Mouse (Mus musculus): ENCODE data around the gene Gm20765.
"Not testable (repeated sequence)": the region's sequence is repeated elsewhere in the genome, so short reads cannot be mapped to it uniquely, and the experiment has no call there.

The Gm20765 gene

GRCm38 (mm10) chr10:104185233-104185632 is at the start of gene Gm20765:
Gm20765 (plus strand) TSS chr10:104185533.
- H3K4me1 ChIP-seq (replicated peaks; ENCODE audit: low read depth, low read length); H3K27me3 ChIP-seq (ENCODE audit: insufficient read depth, low read length); H3K36me3 ChIP-seq (ENCODE audit: insufficient read depth, low read length); H3K4me3 ChIP-seq (replicated peaks; ENCODE audit: low read length); H3K9me3 ChIP-seq (ENCODE audit: low read length): not testable (repeated sequence)

- not testable (repeated sequence) for H3K4me1 ChIP-seq (replicated peaks; ENCODE audit: low read depth, low read length); H3K9me3 ChIP-seq (ENCODE audit: low read length); H3K36me3 ChIP-seq (ENCODE audit: insufficient read depth, low read length); H3K4me3 ChIP-seq (replicated peaks; ENCODE audit: low read length); H3K27me3 ChIP-seq (ENCODE audit: insufficient read depth, low read length)
These were observed 42.6 kb upstream of the Gm20765 start, which contains the start of gene Gm21293 for GRCm38 (mm10) chr10:104142687-104143086. Gm21293 (plus strand) TSS chr10:104142987.

- not testable (repeated sequence) for H3K4me1 ChIP-seq (replicated peaks; ENCODE audit: low read depth, low read length); H3K4me3 ChIP-seq (replicated peaks; ENCODE audit: low read length); H3K36me3 ChIP-seq (ENCODE audit: insufficient read depth, low read length); H3K27me3 ChIP-seq (ENCODE audit: insufficient read depth, low read length); H3K9me3 ChIP-seq (ENCODE audit: low read length)
These were observed 34.1 kb upstream of the Gm20765 start, which contains the start of gene Gm6763 for GRCm38 (mm10) chr10:104151197-104151596. Gm6763 (plus strand) TSS chr10:104151497.

GRCm38 (mm10) chr10:104159706-104160105 is 25.6 kb upstream of the Gm20765 start, which contains the start of gene Gm8764:
Gm8764 (plus strand) TSS chr10:104160006.
- H3K4me3 ChIP-seq (replicated peaks; ENCODE audit: low read length); H3K36me3 ChIP-seq (ENCODE audit: insufficient read depth, low read length); H3K9me3 ChIP-seq (ENCODE audit: low read length); H3K27me3 ChIP-seq (ENCODE audit: insufficient read depth, low read length); H3K4me1 ChIP-seq (replicated peaks; ENCODE audit: low read depth, low read length): not testable (repeated sequence)

- not testable (repeated sequence) for H3K4me3 ChIP-seq (replicated peaks; ENCODE audit: low read length); H3K36me3 ChIP-seq (ENCODE audit: insufficient read depth, low read length); H3K9me3 ChIP-seq (ENCODE audit: low read length); H3K4me1 ChIP-seq (replicated peaks; ENCODE audit: low read depth, low read length); H3K27me3 ChIP-seq (ENCODE audit: insufficient read depth, low read length)
These were observed 17.1 kb upstream of the Gm20765 start, which contains the start of gene Gm21304 for GRCm38 (mm10) chr10:104168215-104168614. Gm21304 (plus strand) TSS chr10:104168515.

- H3K4me3 ChIP-seq (replicated peaks; ENCODE audit: low read length); H3K4me1 ChIP-seq (replicated peaks; ENCODE audit: low read depth, low read length); H3K27me3 ChIP-seq (ENCODE audit: insufficient read depth, low read length); H3K9me3 ChIP-seq (ENCODE audit: low read length); H3K36me3 ChIP-seq (ENCODE audit: insufficient read depth, low read length): not testable (repeated sequence)
These were observed 8.6 kb upstream of the Gm20765 start, which contains the start of gene Gm21312 for GRCm38 (mm10) chr10:104176724-104177123. Gm21312 (plus strand) TSS chr10:104177024.

GRCm38 (mm10) chr10:104193742-104194141 is 8.4 kb downstream of the Gm20765 start, which contains the start of gene Gm4340:
Gm4340 (plus strand) TSS chr10:104194042.
- H3K4me3 ChIP-seq (replicated peaks; ENCODE audit: low read length); H3K36me3 ChIP-seq (ENCODE audit: insufficient read depth, low read length); H3K27me3 ChIP-seq (ENCODE audit: insufficient read depth, low read length); H3K9me3 ChIP-seq (ENCODE audit: low read length); H3K4me1 ChIP-seq (replicated peaks; ENCODE audit: low read depth, low read length): not testable (repeated sequence)

GRCm38 (mm10) chr10:104209655-104210054 is 24.3 kb downstream of the Gm20765 start:
- H3K27me3 ChIP-seq (ENCODE audit: insufficient read depth, low read length), result no peaks in the 10 kb centered on the region
- no peaks in the 10 kb centered on the region for H3K4me1 ChIP-seq (replicated peaks; ENCODE audit: low read depth, low read length)
- H3K36me3 ChIP-seq (ENCODE audit: insufficient read depth, low read length), result no peaks in the 10 kb centered on the region
- H3K4me3 ChIP-seq (replicated peaks; ENCODE audit: low read length), result no peak overlapping the region
- H3K9me3 ChIP-seq (ENCODE audit: low read length), result no peaks in the 10 kb centered on the region
- TF ChIP-seq POU5F1 (IDR thresholded peaks at IDR 0.05; ENCODE audit: borderline replicate concordance, low read length), result no peak
- no peak for TF ChIP-seq NANOG (IDR thresholded peaks at IDR 0.05; ENCODE audit: borderline replicate concordance, low read length)
- TF ChIP-seq CTCF (conservative IDR thresholded peaks at IDR 0.05; ENCODE audit: low read length), result no peak

GRCm38 (mm10) chr10:104210268-104210990 is 25.1 kb downstream of the Gm20765 start:
- Histone ChIP-seq H3K4me3 (replicated peaks; ENCODE audit: low read length) (no peak overlapping the region), H3K27me3 (ENCODE audit: insufficient read depth, low read length) (no peaks in the 10 kb centered on the region), H3K9me3 (ENCODE audit: low read length) (no peaks in the 10 kb centered on the region), H3K36me3 (ENCODE audit: insufficient read depth, low read length) (no peaks in the 10 kb centered on the region), H3K4me1 (replicated peaks; ENCODE audit: low read depth, low read length) (no peaks in the 10 kb centered on the region)
- TF ChIP-seq CTCF (conservative IDR thresholded peaks at IDR 0.05; ENCODE audit: low read length) (no peak), POU5F1 (IDR thresholded peaks at IDR 0.05; ENCODE audit: borderline replicate concordance, low read length) (no peak), NANOG (IDR thresholded peaks at IDR 0.05; ENCODE audit: borderline replicate concordance, low read length) (no peak)

- Histone ChIP-seq H3K9me3 (ENCODE audit: low read length) (no peaks in the 10 kb centered on the region), H3K36me3 (ENCODE audit: insufficient read depth, low read length) (no peaks in the 10 kb centered on the region), H3K4me3 (replicated peaks; ENCODE audit: low read length) (no peak overlapping the region), H3K4me1 (replicated peaks; ENCODE audit: low read depth, low read length) (no peaks in the 10 kb centered on the region), H3K27me3 (ENCODE audit: insufficient read depth, low read length) (no peaks in the 10 kb centered on the region)
- no peak for TF ChIP-seq CTCF (conservative IDR thresholded peaks at IDR 0.05; ENCODE audit: low read length)
- no peak for TF ChIP-seq NANOG (IDR thresholded peaks at IDR 0.05; ENCODE audit: borderline replicate concordance, low read length)
These were observed 29.2 kb downstream of the Gm20765 start for GRCm38 (mm10) chr10:104214527-104214926.

Data from E14TG2a.4 (cell line).